Mouse (Mus musculus) right cerebral cortex, adult 18-20 months (tissue): ENCODE measurements at regions not wholly inside any gene's neighbourhood (a gene's known extent, or its start where the extent isn't known, plus 50 kb on each side); places are given as distances from the start of the nearest gene placed in this dataset.
"Not testable (repeated sequence)": the region's sequence is repeated elsewhere in the genome, so short reads cannot be mapped to it uniquely, and the experiment has no call there.

Source experiments
- DNase-seq: peaks from one replicate; pipeline ENCODE4 v3.0.0; 2022; ENCODE audit warnings: mixed read lengths

GRCm38 (mm10) chr10:119094166-119094565 lies 145.7 kb downstream of the Cand1 start:
- DNase-seq: no peak

GRCm38 (mm10) chr10:119087886-119088285 lies 152.0 kb downstream of the Cand1 start:
- no peak for DNase-seq

DNA sequence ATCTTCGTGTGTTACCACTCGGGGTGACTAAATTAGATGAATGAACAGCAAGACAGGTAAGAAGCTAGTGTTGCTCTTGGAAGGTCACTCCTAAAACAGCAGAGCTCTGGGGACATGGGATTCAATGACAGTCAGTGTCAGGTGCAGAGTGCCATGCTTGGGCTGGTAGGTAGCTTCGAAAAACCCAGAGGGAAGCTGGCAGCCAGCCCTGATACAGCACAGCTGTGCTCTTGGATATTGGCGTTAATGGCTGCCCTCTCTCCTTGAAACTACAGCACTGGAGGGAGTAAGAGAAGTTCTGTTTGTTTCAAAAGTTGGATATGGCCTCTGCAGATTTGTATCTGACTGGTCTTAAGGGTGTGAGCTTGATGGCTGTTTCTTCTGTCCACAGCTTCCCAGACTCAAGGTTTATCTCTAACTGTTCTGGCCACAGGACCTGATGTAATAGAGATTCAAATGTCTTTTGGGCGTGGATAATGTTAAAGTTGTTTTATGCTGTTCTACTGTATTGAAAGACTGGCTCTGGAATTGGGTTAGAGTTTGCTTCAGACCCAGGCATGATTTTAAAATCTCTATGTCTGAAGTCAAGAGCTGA lies 152.7 kb downstream of the Cand1 start:
- DNase-seq: no peak

GRCm38 (mm10) chr10:119086450-119086849 lies 153.4 kb downstream of the Cand1 start:
- no peak for DNase-seq

DNA sequence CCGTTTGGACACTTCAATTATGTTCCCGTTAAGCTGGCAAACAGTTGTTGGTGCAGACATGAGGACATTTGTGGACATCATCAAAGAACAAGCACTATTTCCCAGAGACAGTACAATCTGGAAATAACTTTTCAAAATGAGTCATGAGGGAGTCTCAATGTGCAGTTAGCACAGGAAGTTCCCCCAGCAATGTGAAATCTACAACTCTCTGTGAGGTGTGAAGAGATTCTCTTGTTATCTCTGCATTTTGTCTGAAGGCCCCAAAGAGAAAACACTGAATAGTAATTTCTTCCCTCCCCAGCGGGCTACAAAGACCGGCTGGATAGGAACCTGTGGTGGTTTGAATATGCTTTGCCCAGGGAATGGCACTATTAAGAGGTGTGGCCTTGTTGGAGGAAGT lies 156.4 kb downstream of the Cand1 start:
- DNase-seq: peak; percentile 52

GRCm38 (mm10) chr10:119082861-119083260 lies 157.0 kb downstream of the Cand1 start:
- no peak for DNase-seq

GRCm38 (mm10) chr10:119081766-119082165 lies 158.1 kb downstream of the Cand1 start:
- not testable (repeated sequence) for DNase-seq

DNA sequence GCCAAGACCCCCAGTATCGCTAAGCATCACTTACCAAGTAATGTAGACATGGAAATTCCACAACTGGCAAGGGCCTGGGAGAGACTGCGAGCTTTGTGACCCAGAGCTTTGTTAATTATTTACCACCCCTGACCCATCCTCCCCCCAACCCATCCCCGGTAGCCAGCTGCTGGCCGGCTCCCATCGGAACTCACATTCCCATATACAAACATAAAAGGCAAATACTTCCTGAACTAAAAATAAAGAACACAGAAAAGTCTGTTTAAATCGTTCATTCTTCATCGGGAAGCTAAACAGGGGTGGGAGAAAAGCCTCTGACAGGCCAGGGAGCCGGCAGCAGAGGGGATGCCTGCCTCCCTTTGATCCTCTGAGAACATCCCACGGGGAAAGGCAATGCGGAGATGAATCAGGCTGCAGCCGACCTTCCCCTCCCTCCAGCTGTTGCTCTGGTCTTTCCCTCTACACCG lies 163.7 kb downstream of the Cand1 start:
- DNase-seq: no peak

- no peak for DNase-seq
These were observed 165.0 kb downstream of the Cand1 start for GRCm38 (mm10) chr10:119074887-119075286.

GRCm38 (mm10) chr10:119073991-119074390 lies 165.9 kb downstream of the Cand1 start:
- no peak for DNase-seq

GRCm38 (mm10) chr10:119069410-119069809 lies 170.4 kb downstream of the Cand1 start:
- no peak for DNase-seq

GRCm38 (mm10) chr10:119067838-119068237 lies 172.0 kb downstream of the Cand1 start:
- no peak for DNase-seq

GRCm38 (mm10) chr10:119067366-119067765 lies 172.5 kb downstream of the Cand1 start:
- no peak for DNase-seq

GRCm38 (mm10) chr10:119065974-119066373 lies 173.9 kb downstream of the Cand1 start:
- DNase-seq: peak; percentile 55

DNA sequence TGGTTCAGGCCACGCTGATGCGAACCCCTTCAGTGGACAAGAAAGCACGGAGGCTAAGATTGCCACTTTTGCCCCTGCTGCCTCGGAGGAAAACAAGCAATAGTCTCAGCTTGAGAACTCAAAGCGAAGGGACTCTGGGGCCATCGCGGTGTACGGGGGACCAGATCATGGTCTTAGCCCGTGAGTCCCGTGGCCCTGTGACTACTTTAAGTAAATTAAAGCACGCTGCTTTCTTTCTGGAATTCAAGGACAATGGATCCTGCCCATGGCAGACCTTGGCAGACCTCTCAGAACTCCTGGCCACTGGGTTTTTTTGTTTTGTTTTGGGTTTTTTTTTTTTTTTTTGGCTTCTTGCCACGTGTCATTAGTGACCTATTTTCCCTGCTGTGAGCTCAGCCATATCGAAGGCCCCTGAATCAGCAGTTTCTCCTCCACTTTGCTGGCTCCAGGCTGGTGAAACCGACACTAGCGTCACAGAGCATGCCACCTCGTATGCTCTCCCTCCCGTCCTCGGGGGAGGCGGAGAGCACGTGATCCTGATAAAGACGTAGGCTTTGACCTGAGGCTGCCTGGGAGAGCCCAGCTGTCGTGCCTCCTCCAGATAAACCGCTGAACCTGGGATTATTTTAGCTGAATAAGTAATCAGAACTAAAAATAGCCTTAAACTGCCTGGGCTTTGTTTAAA lies 174.6 kb downstream of the Cand1 start:
- DNase-seq: peak; percentile 46

DNA sequence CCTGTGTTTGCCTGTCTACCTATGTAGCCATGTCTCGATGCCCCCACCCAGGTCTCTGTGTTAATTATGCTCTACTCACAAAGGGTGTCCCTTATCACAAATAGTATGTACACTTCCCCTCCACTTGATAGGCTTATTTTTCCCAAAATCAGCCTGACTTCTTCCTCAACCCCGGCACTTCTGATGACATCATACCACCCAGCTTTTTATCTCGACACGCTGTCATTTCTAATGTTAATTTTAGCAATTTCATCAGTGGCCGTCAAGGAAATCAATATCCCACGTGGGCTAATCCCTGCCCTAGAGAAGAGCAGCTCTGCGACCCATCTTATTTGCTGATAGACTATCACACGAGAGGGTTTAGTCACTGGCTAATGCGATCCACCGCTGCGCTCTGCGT lies 175.6 kb downstream of the Cand1 start:
- DNase-seq: no peak

DNA sequence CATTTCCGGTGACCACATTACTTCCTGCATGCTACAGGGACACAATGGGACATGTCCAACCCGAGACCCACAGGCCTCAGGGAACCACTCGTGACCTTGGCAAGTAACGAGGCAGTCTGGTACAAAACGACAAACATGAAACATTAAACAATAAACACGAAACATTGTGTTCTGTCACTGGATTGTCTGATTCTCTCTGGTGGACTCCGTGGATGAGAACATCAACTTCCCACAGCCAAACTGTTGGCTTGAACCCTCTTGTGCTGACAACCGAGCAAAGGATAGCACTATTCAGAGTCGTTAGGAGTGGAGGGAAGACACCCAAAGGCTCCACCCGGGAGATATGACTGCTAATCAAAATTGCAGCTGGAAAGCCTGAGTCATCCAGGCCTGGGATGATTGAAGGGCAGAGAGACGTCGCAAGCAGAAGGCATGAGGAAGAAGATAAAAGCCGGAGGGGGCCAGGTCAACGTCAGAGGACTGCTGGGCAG lies 176.6 kb downstream of the Cand1 start:
- DNase-seq: no peak

GRCm38 (mm10) chr10:119061958-119062599 lies 177.8 kb downstream of the Cand1 start:
- DNase-seq: peak; percentile 61

DNA sequence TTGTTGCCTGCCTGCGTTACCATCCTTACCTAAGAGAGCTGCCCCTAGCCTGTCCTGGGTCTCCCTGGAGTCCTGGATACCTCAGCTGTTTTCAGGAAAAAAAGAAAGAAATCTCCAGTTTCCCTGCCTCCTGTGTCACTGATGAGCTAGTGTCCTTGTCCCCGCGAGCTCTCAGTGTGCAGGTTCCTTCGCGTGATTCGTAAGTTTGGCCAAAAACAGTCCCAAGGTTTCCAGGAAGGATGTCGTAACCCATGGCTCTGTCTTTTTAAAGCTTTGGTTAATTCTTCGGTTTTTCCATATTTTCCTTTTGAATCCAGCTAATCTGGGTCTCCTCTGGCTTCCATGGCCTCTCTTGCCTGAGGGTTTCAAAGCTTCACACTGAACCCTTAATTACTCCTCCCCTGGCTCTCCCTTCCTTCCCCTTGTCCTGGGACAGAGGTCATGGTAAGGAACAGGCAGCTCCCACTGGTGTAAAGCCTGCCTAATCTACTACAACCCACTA lies 178.5 kb downstream of the Cand1 start:
- no peak for DNase-seq

DNA sequence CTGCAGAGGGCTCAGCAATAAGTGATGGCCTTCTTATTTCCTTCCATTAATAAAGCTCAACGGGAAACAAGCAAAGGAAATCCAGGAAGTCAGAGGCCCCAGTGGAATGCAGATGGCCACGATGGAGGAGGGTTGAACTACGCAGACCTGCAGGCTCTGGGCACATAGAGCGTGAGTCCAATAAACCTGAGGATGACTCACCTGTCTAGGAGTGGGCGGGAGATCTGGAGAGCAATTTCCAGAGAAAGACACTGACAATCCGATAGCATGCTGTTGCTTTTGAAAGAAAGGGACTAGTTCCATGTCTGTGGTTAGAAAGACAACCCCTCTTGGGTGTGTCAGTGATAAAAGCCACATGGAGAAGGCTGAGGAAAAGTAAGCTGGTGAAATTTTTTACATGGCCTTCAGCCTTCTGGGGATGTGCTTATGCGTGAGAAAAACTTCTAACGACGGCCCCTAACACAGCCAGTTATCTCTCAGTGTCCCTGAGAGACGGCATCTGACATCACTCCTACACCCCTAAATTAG lies 181.3 kb downstream of the Cand1 start:
- DNase-seq: no peak

- DNase-seq: peak; percentile 73
These were observed 184.6 kb downstream of the Cand1 start for GRCm38 (mm10) chr10:119055199-119055785.

- no peak for DNase-seq
These were observed 184.5 kb upstream of the Dyrk2 start for GRCm38 (mm10) chr10:119054191-119055175.
